Mouse (Mus musculus): ENCODE results near the gene Rpl12. TPM values are rescaled to one million over a fixed set of nuclear protein-coding genes. Genes with fewer than 3 reads are reported as not detected.

Gene Rpl12
- polyA plus RNA-seq, 1 experiment, result 554 TPM

DNA sequence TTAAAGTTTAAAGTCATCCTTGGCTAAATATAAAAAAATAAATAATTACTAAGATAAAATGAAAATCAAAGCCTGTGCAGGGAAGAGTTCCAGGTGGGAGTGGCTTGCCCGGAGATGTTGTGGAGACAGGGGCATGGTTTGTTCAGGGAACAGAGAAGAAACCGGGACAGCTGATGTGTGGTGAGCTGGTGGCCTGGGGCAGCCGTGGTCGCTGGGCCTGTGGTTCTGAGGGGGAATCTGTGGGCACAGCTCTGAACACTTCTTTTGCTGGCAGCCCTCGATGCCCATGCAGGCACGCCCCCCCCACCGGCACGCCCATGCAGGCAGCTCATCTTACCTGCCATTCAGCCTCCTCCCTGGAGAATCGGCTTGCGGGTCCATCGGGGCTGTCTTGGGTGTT, 13.9 kb upstream of the Rpl12 start:
- TF ChIP-seq POLR2A (IDR thresholded peaks at IDR 0.05; ENCODE audit: borderline replicate concordance, extremely low read depth, insufficient read depth, insufficient read length, poor library complexity, severe bottlenecking) (no peak), CTCF (IDR thresholded peaks at IDR 0.05; ENCODE audit: borderline replicate concordance, extremely low read depth, insufficient read depth, insufficient read length) (no peak)

DNA sequence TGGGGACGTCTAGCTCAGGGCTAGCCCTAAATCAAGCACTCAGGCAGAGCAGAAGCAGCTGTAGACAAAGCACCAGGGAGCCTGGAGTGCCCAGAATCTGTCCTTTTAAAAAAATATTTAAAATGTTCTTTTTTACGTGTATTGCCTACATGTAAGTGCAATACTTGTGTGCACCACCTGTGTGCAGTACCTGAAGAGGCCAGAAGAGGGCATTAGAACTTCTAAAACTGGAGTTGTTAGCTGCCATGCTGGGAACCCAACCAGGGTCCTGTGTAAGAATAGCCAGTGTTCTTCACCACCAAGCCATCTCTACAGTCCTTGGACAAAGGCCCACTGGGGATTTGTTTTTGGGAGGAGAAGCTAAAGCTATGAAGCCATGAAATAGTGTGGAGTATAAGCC, 6.8 kb upstream of the Rpl12 start:
- no peak for DNase-seq (ENCODE audit: low read depth)
- TF ChIP-seq POLR2A (IDR thresholded peaks at IDR 0.05; ENCODE audit: borderline replicate concordance, extremely low read depth, insufficient read depth, insufficient read length, poor library complexity, severe bottlenecking), result no peak
- TF ChIP-seq CTCF (IDR thresholded peaks at IDR 0.05; ENCODE audit: borderline replicate concordance, extremely low read depth, insufficient read depth, insufficient read length), result peak; percentile 28; the same call in 1 of the 2 replicates

More for the DNA sequence above, 13.9 kb upstream of the Rpl12 start:
- DNase-seq (ENCODE audit: low read depth), result no peak

DNA sequence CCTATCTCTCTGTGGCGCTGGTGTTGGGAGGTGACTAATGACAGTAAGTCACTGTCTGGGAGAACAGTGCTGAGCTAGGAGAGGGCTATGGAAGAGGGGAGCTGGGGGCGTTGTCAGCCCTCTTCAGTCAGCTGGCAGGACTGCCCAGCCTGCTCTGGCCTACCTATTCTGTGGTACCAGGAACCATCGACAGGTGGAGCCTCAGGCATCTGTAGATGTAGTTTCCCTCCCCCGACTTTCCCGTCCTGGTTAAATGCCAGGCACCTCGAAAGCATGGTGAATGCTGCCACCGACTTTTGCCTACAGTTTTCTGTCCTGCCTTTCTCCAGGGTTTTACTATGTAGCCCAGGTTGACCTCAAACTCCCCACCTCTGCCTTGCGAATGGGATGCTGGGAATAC, 4.0 kb upstream of the Rpl12 start:
- TF ChIP-seq POLR2A (IDR thresholded peaks at IDR 0.05; ENCODE audit: borderline replicate concordance, extremely low read depth, insufficient read depth, insufficient read length, poor library complexity, severe bottlenecking) (no peak), CTCF (IDR thresholded peaks at IDR 0.05; ENCODE audit: borderline replicate concordance, extremely low read depth, insufficient read depth, insufficient read length) (peak; percentile 31; the same call in 1 of the 2 replicates)
- no peak for DNase-seq (ENCODE audit: low read depth)

DNA sequence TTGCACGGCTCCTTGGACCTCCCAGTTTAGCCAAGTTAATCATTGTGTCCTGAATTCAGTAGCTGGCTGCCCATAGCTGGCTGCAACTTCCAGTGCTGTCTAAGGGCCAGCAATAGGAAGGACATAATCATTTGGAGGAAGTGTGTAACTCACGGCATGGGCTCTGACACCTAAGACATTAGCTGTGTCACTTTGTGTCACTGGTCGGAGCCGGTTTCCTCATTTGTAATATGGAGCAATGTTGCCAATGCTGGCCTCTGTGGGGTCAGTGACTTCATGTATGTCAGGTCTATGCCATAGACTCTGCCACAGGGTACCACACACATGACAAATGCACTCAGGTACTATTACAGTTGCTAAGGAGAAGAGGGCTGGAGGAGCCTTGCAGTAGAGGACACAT, 1.1 kb upstream of the Rpl12 start:
- TF ChIP-seq CTCF (IDR thresholded peaks at IDR 0.05; ENCODE audit: borderline replicate concordance, extremely low read depth, insufficient read depth, insufficient read length), result no peak
- no peak for TF ChIP-seq POLR2A (IDR thresholded peaks at IDR 0.05; ENCODE audit: borderline replicate concordance, extremely low read depth, insufficient read depth, insufficient read length, poor library complexity, severe bottlenecking)
- no peak for DNase-seq (ENCODE audit: low read depth)

DNA sequence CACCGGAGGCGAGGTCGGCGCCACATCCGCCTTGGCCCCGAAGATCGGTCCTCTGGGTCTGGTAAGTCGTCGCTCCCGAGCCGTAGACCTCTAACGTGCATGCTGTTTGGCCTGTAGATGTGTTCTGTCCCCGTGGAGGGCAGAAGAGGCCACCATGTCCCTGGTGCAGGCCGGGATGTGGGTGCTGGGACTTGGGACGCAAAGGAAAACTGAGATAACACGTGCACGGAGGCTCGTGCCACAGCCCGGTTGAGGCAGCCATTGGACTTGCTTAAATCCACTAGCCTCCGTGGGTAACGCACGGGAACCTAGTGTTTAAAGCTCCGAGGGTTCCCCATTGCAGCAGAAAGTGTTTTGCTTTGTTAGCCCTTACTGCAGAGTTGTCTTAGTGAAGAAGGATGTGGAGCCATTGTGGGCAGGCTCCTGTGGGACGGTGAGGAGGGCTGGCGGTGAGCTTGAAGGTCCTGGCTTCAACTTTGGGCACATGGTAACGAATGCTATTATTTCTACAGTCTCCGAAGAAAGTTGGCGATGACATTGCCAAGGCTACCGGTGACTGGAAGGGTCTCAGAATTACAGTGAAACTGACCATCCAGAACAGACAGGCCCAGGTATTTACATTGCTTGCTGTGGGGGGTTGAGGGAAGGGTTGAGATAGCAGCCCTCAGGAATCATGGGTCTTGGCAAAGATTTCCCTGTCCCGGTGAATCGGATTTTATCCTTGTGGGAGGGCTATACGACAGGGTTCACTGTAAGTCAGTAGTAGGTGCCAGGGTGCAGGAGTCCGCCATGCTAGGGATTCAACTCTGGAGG, 909 bp downstream of the Rpl12 start:
- DNase-seq (ENCODE audit: low read depth), result peak; percentile 47

DNA sequence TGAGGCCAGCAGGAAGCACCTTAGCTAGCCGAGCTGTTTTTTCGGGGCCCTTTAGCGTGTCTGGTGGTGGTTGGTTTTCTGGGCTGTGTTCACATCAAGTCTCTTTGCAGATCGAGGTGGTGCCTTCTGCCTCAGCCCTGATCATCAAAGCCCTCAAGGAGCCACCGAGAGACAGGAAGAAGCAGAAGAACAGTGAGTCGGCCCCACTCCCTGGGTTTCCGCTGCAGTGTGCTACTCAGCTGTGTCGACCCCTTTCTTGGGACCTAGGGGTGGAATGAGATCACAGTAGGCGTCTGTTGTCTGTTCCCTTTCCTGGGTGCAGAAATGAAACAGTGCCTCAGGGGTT, 1.5 kb downstream of the Rpl12 start:
- no peak for TF ChIP-seq CTCF (IDR thresholded peaks at IDR 0.05; ENCODE audit: borderline replicate concordance, extremely low read depth, insufficient read depth, insufficient read length)
- no peak for TF ChIP-seq POLR2A (IDR thresholded peaks at IDR 0.05; ENCODE audit: borderline replicate concordance, extremely low read depth, insufficient read depth, insufficient read length, poor library complexity, severe bottlenecking)
- no peak for DNase-seq (ENCODE audit: low read depth)

More for the DNA sequence above, 909 bp downstream of the Rpl12 start:
- no peak for TF ChIP-seq CTCF (IDR thresholded peaks at IDR 0.05; ENCODE audit: borderline replicate concordance, extremely low read depth, insufficient read depth, insufficient read length)
- no peak for TF ChIP-seq POLR2A (IDR thresholded peaks at IDR 0.05; ENCODE audit: borderline replicate concordance, extremely low read depth, insufficient read depth, insufficient read length, poor library complexity, severe bottlenecking)

DNA sequence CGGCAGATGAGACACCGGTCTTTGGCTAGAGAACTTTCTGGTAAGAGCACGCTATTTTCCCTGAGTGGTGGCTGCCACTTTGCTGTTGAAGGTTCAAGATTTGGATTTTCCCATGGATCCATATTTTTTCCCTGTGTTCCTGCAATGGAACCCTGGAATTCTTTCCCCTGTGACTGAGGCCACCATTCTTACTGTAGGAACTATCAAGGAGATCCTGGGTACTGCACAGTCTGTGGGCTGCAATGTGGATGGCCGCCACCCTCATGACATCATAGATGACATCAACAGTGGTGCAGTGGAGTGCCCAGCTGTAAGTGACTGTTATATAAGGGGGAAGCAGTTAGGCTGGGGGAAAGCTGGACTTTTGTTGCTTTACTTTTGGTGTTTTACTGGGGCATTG, 2.2 kb downstream of the Rpl12 start:
- no peak for TF ChIP-seq POLR2A (IDR thresholded peaks at IDR 0.05; ENCODE audit: borderline replicate concordance, extremely low read depth, insufficient read depth, insufficient read length, poor library complexity, severe bottlenecking)
- no peak for TF ChIP-seq CTCF (IDR thresholded peaks at IDR 0.05; ENCODE audit: borderline replicate concordance, extremely low read depth, insufficient read depth, insufficient read length)
- no peak for DNase-seq (ENCODE audit: low read depth)

DNA sequence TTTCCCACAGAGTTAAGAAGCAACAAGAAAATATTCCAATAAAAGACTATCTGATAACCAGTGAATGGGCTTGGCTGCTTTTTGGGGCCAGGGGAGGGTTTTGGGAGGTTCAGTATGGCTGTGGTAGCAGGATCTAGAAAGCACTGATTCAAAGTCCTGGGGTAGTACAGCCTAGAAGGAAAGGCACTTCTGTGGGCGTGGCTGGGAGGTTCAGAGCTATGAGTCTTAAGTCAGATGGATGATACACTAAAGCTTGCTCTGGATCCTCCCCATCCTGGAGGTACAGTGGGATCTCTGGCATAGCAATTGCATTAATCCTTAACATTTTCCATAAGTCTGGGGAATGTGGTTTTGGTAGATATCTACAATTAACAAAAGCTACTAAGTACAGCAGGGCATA, 2.6 kb downstream of the Rpl12 start:
- TF ChIP-seq POLR2A (IDR thresholded peaks at IDR 0.05; ENCODE audit: borderline replicate concordance, extremely low read depth, insufficient read depth, insufficient read length, poor library complexity, severe bottlenecking) (no peak), CTCF (IDR thresholded peaks at IDR 0.05; ENCODE audit: borderline replicate concordance, extremely low read depth, insufficient read depth, insufficient read length) (no peak)

DNA sequence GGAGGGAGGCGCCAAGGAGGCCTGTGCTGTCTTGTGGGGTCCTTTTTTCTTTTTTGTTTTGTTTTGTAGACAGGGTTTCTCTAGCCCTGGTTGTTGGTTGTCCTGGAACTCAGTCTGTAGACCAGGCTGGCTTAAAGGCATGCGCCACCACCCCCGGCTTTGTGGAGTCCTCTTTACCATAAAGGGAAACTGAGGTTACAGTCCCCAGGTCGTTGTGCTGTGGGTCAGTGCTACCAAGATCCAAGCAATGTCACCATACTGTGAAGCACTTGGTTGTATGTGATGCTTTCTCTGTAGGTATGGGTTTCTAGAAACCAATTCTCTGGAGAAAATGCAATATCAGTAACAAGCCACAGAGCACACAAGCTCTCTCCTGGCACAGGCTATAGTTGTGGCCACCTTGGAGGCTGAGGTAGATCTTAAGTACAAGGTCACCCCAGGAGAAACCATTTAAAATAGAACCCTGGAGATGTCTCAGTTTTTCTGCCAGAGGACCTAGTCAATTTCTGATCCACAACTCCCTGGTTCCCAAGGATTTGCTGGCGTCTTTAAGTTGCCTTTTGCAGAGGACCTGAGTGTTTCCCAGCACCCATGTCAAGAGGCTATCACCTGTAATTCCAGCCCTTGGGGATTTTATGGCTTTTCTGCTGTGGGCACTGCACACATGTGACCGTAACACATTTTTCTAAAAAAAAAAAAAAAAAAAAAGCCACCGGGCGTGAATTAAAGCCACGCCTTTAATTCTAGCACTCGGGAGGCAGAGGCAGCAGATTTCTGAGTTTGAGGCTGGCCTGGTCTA, 3.5 kb downstream of the Rpl12 start:
- no peak for DNase-seq (ENCODE audit: low read depth)
- no peak for TF ChIP-seq CTCF (IDR thresholded peaks at IDR 0.05; ENCODE audit: borderline replicate concordance, extremely low read depth, insufficient read depth, insufficient read length)
- no peak for TF ChIP-seq POLR2A (IDR thresholded peaks at IDR 0.05; ENCODE audit: borderline replicate concordance, extremely low read depth, insufficient read depth, insufficient read length, poor library complexity, severe bottlenecking)

More for the DNA sequence above, 2.6 kb downstream of the Rpl12 start:
- no peak for DNase-seq (ENCODE audit: low read depth)

DNA sequence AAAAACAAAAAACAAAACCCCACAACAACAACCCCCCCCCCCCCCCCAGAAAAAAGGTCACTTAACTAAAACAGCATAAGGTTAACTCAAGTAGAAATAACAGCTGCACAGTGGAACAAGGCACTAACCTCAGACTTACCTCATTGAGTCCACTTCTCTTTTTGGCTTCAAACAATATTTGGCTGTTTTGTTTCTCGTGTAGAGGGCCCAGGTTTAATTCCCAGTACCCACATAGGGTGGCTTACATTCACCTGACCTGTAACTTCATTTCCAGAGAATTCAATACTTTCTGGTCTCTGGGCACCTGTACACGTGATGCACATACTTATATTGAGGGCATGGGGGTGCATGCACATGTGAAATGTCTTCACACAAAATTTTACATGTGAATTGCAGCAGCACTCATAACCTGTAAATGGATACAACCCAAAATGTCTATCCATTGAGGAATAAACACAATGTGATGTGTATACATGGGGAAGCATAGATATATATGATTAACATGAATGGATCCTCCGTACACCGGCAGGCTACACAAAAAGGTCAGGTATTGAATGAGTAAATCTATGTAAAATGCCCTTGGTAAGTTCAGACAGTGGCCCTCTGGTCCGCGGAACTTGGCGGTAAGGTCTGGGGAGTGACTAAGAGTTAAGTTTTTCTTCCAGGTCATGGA, 4.3 kb downstream of the Rpl12 start:
- DNase-seq (ENCODE audit: low read depth), result no peak
- TF ChIP-seq POLR2A (IDR thresholded peaks at IDR 0.05; ENCODE audit: borderline replicate concordance, extremely low read depth, insufficient read depth, insufficient read length, poor library complexity, severe bottlenecking) (no peak), CTCF (IDR thresholded peaks at IDR 0.05; ENCODE audit: borderline replicate concordance, extremely low read depth, insufficient read depth, insufficient read length) (no peak)

DNA sequence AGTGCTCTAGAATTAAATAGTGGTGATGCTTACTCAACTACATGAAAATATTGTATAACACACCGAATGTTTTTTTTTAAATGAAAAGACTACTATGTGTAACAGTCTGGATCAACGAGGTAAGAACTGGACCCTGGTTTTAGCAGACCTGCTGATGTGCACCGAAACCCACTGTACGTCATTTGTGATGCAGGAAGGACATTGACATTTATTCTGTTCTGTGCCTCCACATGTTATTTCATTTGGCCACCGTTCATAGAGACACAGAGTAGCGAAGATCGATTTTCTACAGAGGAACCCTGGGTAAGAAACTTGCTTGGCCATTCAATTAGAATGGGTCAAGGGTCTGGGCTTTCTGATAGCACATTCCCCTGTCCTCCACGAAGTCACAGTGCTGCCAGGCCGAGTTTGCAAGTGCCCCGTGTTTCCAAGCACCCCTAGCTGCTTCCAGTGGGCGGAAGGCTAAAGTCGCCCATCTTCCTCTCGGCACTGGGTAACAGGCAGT, 4.9 kb downstream of the Rpl12 start:
- no peak for DNase-seq (ENCODE audit: low read depth)
- TF ChIP-seq POLR2A (IDR thresholded peaks at IDR 0.05; ENCODE audit: borderline replicate concordance, extremely low read depth, insufficient read depth, insufficient read length, poor library complexity, severe bottlenecking) (no peak), CTCF (IDR thresholded peaks at IDR 0.05; ENCODE audit: borderline replicate concordance, extremely low read depth, insufficient read depth, insufficient read length) (no peak)
